Mouse (Mus musculus) thymus, postnatal 14 days (tissue): Measurements from ENCODE around the gene Astl.
"Not testable (repeated sequence)": the region's sequence is repeated elsewhere in the genome, so short reads cannot be mapped to it uniquely, and the experiment has no call there.

Experiments
- DNase-seq: peaks from one replicate; pipeline ENCODE4 v3.0.0; 2021

The Astl gene

GRCm38 (mm10) chr2:127338416-127338815, at the start of gene Astl:
Astl (plus strand) TSS chr2:127338639.
- DNase-seq = no peak

DNA sequence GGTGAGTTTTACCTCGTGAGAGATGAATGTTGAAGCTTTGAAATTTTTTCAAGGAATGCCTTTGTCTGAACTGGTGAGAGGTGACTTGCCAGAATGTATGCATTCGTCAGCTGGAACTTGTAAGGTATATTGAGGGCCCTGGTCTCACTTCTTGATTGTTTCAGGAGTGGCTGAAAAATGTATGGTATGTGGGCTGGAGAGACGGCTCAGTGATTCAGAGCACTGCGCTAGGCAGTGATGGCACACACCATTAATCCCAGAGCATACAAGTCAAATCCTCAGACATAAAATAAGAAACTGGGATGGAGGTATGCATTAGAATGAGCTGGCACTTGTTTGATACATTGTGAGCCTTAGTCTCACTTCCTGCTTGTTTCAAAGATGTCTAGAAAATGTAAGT, 46.2 kb upstream of the Astl start:
- DNase-seq = no peak

DNA sequence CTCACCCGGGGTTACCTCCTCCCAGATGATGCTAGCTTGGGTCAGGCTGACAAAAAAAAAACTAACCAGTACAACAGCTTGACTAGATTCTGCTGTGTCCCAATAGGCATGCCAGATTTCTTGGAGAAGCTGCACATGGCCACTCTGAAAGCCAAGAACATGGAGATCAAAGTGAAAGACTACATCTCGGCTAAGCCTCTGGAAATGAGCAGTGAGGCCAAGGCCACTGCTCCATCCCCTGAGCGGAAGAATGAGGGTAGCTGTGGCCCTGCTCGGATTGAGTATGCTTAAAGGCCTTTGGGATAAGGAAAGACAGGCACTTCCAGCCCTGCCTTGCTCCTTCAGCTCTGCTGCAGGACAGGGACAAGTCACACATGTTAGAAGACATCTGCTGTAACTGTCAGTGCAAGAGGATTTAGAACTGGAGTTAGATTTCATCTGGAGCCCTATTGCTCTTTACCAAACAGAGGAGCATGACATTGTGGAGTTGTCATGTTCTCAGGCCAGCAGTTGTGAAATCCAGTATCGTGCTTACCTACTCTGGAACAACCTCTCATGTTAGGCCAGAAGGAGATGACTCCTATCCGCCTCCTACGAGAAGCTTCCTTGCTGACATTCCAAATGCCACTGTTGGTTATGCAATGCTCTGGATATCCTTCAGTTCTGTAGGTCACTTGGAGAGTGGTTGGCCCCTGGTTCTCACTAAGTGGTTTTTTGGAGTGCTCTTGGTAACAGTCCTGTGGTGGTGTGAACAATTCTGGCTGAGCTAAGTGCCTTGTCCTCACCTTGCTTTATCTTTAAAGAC, 41.2 kb upstream of the Astl start:
- no peak for DNase-seq

DNA sequence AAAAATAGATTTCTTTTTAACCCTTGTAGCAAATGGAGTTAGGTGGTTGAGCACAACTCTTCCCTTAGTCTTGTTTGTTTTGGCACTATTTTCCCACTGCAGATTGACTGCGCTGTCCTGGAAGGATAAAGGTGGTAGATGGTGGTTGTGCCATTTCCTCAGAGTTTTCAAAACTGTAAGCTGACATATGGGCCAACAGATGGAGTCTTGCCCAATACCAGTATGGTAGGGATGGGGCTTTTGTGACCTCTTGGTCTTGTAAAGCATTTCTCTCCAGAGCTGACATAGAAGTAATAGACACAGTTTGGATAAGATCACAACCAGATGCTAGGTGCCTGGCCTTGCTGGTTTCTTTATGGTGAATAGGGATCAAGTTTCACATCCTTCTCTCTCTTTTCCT, 40.4 kb upstream of the Astl start:
- DNase-seq = no peak

DNA sequence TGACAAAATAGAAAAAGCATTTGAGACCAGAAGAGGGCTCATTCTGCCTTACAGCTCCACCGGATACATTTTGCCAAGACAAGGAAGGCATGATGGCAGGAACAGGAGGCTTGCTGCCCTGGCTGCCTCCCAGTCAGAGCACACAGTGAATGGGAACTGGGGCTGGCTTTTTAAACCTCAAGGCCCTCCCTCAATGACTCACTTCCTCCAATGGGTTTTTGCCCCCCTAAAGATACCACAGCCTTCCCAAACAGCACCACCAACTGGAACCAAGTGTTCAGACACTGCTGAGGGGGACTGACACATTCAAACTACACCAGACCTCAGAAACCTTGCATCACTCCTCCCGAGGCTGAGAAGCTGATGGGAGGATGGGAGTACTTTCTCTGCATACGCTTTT, 37.7 kb upstream of the Astl start:
- DNase-seq = no peak

- DNase-seq = no peak
Observed at GRCm38 (mm10) chr2:127301883-127302282, 36.6 kb upstream of the Astl start.

DNA sequence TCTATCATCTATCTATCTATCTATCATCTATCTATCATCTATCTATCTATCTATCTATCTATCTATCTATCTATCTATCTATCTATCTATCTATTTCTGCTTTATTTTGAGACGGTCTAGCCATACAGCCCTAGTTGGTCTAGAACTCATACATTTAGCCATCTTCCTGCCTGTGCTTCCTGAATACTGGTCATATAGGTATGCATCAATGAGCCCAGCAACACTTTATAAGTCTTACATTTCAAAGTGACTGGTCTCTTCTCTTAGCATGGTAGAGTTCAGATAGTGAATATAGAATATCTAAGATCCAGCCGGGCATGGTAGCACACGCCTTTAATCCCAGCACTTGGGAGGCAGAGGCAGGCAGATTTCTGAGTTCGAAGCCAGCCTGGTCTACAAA, 34.2 kb upstream of the Astl start:
- not testable (repeated sequence) for DNase-seq

DNA sequence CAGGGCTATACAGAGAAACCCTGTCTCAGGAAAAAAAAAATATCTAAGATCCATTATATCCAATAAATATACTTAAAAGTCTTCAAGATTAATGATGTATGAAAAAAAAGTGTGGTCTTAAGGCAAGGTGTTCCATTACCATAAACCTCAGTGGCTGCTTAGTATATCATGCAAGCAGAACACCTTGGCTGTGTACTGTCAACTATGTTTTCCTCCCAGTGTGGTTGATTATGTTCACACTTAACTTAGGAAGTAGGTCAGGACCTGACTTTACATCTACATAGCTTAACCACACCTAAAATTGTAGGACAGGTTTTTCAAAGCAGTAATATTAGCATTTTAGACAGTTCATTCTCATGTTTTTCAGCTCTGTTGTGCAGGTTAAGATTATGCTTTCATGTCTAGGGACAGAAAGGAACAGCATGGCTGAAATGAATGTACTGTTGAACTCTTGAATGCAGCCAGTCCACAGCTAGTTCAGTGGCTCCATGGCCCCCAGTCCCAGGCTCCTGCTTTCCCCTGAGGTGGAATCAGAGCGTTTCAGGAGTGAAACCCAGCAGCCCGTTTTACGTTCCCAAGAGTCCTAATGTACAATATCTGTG, 33.7 kb upstream of the Astl start:
- no peak for DNase-seq

DNA sequence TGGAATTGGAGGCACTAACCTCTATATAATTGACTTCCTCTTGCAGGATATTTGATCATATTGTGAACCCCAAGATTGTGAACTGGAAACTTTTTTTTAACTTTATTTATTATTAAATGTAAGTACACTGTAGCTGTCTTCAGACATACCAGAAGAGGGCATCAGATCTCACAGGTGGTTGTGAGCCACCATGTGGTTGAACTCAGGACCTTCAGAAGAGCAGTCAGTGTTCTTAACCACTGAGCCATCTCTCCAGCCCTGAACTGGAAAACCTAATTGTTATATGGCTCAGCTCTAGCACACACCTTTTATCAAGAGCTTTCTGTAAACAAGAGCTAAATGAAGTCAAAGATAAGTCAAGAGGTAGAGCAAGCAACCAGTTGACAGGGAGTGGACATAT, 32.3 kb upstream of the Astl start:
- DNase-seq = no peak

GRCm38 (mm10) chr2:127307179-127307578, 31.3 kb upstream of the Astl start:
- no peak for DNase-seq

DNA sequence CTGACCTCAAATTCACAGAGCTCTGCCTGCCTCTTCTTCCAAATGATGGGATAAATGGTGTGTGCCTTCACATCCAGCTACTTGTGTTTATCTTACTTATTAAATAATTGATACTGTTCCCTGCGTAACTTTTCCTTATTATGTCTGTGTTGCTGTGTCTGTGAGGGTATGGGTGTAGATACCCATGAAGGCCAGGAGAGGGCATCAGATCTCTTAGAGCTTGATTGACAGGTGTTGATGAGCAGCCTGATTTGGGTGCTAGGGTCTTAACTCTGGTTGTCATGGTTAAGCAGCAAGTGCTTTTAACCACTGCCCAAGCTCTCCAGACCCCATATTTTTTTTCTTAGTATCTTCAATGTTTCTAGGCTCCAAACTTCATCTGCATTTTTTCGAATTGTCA, 29.8 kb upstream of the Astl start:
- peak; percentile 53 for DNase-seq

GRCm38 (mm10) chr2:127310246-127310645, 28.2 kb upstream of the Astl start:
- DNase-seq = no peak

DNA sequence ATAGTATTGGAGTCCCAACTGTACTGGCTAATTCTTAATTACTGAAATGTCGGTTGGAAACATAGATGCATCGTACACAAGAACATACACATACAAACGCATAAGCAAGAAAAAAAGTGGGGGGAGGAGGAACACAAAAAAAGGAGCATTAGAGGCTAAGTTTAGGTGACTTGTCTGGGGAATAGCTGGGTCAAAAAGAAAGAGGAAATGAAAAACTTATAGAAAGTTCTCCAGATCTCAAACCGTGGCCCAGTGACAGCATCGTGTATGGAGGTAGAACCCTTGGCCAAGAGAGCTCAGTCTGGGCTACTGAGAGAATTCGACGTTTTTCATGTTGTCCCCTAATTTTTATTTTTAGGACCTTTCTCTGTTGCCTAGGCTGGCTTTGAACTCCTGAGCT, 27.8 kb upstream of the Astl start:
- DNase-seq = no peak

DNA sequence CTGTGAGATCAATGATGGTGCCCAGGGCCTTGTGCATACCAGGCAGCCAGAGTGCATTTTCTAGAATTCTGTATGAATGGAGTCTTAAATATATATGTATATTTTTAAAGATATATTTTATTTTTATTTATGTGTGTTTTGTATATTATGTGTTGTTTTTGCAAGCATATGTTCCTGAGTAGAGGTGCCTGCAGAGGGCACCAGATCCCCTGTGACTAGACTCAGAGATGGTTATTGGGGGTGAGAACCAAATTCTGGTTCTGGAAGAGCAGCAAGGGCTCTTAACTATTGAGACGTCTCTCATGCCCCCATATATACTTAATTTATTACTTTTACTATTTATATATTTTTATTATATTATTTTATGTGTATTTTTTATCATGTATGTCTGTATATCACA, 27.2 kb upstream of the Astl start:
- peak; percentile 54 for DNase-seq

- DNase-seq = no peak
Observed at GRCm38 (mm10) chr2:127312801-127313200, 25.6 kb upstream of the Astl start.

GRCm38 (mm10) chr2:127313878-127314277, 24.6 kb upstream of the Astl start:
- DNase-seq = peak; percentile 47

DNA sequence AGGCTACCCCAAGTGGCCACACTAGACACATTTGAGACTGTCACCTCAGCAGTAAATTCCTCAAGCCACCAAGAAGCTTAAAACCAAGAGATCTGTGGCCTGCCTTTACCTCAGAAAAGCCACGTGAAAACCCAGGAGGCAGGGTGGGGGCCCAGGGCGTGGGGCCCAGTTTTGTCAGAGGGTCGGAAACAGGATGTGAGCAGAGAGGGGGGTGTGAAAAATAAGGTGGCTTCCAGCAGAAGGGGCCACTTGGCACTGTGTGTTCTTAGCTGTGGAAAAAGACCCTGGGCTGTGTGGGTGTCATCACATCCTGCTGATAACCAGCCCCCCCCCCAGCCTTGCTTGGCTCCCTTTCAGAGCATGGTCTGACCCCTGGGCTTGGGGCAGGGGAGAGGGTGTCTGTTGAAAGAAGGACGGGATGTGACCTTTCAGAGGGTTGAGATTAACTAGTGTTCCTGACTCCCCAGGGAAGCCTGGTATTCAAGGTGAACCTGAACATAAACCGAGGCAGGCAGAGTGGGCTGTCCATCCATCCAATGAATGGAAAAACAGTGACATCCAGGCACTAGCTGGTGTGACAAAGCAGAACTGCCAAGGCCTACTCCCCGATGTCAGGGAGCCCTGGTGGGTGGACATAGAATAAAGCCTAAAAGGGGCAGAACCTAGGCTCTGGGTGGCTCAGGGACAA, 23.8 kb upstream of the Astl start:
- DNase-seq = peak; percentile 91

- no peak for DNase-seq
Observed at GRCm38 (mm10) chr2:127315155-127315470, 23.3 kb upstream of the Astl start.

DNA sequence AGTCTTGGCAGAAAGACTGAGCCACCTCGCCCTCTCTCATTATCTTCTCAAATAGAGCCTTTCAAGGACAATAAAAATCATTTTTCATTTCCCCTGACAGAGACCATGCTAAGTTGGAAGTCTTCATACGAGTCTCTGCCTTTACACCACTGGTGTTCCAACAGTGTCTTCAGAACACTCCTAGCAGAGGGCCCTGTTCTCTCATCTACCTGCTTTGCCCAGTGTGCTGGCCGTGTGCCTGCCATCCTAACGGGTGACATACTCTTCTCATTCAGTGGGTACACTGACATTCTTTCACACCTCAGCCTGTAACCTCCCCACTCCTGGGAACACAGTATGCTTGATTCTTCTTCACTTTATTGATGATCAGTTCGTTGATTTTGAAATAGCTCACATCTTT, 22.0 kb upstream of the Astl start:
- no peak for DNase-seq

DNA sequence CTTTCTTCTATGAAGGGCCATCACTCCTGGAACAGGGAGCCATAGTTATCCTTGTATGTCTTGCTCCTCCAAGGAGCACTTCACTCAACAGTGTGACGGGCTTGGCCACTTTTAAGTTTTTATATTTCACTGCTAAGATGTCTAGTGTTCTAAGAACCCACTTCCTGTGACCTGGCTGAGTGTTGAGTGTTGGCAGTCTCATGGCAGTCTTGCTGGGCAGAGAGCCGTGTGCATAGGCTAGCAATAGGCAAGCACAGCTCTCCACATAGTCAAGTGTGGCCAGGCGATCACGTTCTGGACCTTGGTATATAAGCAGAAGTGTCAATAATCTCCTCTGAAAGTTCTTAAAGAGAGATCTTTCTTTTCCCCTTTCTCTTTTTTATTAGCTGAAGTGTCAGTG, 20.3 kb upstream of the Astl start:
- peak; percentile 59 for DNase-seq

DNA sequence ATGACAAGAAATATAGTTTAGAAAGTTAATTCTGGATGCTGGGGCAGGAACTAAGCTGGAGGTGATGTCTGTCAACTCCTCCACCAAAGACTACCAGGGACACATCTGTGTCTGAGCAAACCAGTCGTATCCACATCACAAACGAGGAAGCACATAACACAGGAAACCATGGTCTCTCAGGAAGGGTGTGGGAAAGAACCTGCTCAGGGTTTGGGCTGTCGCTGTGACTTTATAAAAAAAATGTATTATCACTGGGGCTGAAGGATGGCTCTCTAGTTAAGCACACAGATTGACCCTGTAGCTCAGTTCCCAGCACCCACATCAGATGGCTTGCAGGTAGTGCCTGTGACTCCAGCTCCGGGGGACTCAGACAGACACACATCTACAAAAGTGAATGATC, 19.4 kb upstream of the Astl start:
- peak; percentile 43 for DNase-seq

GRCm38 (mm10) chr2:127322671-127323285, 15.7 kb upstream of the Astl start:
- DNase-seq = no peak

- DNase-seq = peak; percentile 21
Observed at GRCm38 (mm10) chr2:127323667-127324066, 14.8 kb upstream of the Astl start.

- peak; percentile 39 for DNase-seq
Observed at GRCm38 (mm10) chr2:127324456-127324855, 14.0 kb upstream of the Astl start.
